In genomic region chr2:80421990-80422389, GRCm38 (mm10) we compare ENCODE assay signal across 21 mouse cellular contexts. TPM values are rescaled to one million over a fixed set of nuclear protein-coding genes. Genes with fewer than 3 reads are reported as not detected.
DNase-seq lines count a peak whose midpoint lies in the region; ATAC-seq and TF ChIP-seq lines count a peak whose summit lies in the region.
"Had no signal": no experiment of that assay in that cellular context is flagged by ENCODE, and none has a peak within 500 bp of the region (broad histone marks: within the 10 kb centered on the region; RNA-seq: fewer than 3 reads in every experiment).

No protein-coding gene starts in this region.

- TF ChIP-seq EP300 in MEL (IDR thresholded peaks at IDR 0.05; ENCODE audit: low read depth in 1 of 2, low read length in 2 of 2): no peak

- TF ChIP-seq POLR2A in MEL (IDR thresholded peaks at IDR 0.05; ENCODE audit: control insufficient read depth in 1 of 2, insufficient read depth in 1 of 2, low read depth in 1 of 2, low read length in 2 of 2, poor library complexity in 1 of 2): no peak

- H3K27ac ChIP-seq in heart, embryonic 10.5 days: no peak overlapping the region
- no peak overlapping the region for H3K27ac ChIP-seq in MEL (ENCODE audit: control insufficient read depth, low read depth, low read length)
- H3K27ac ChIP-seq: embryonic facial prominence, embryonic 10.5 days; embryonic facial prominence, embryonic 12.5 days; forebrain, embryonic 13.5 days; forebrain, embryonic 15.5 days had no signal

- no peaks in the 10 kb centered on the region for H3K9me3 ChIP-seq in heart, embryonic 10.5 days
- H3K9me3 ChIP-seq in MEL (replicated peaks; ENCODE audit: insufficient read depth, low read length): no peaks in the 10 kb centered on the region
- H3K9me3 ChIP-seq: embryonic facial prominence, embryonic 10.5 days; embryonic facial prominence, embryonic 12.5 days; forebrain, embryonic 13.5 days; forebrain, embryonic 15.5 days had no signal

- no peaks in the 10 kb centered on the region; the same call in 1 of the 2 replicates for H3K4me1 ChIP-seq in heart, embryonic 10.5 days
- no peaks in the 10 kb centered on the region; a peak in 1 of 4 replicates for H3K4me1 ChIP-seq in MEL (ENCODE audit: control insufficient read depth in 1 of 2, insufficient read depth in 2 of 2, low read length in 2 of 2)
- H3K4me1 ChIP-seq: embryonic facial prominence, embryonic 10.5 days; embryonic facial prominence, embryonic 12.5 days; forebrain, embryonic 13.5 days; forebrain, embryonic 15.5 days had no signal

- 64% methylated on average over 1 of the region's 1 CpGs for WGBS in heart, embryonic 10.5 days

- ATAC-seq in megakaryocyte progenitor cell, adult 5-6 weeks (replicated peaks; ENCODE audit: poor library complexity): peak; percentile 44
- ATAC-seq: forebrain, embryonic 13.5 days; forebrain, embryonic 15.5 days; forebrain, postnatal 0 days had no signal

- TF ChIP-seq CTCF in MEL (IDR thresholded peaks at IDR 0.05 in 2 of 3, conservative IDR thresholded peaks at IDR 0.05 in 1 of 3; ENCODE audit: control insufficient read depth in 1 of 3, insufficient read depth in 1 of 3, low read depth in 2 of 3, low read length in 3 of 3, poor library complexity in 1 of 3, severe bottlenecking in 1 of 3): no peak

- peak; percentile 25 for DNase-seq in heart, adult 11 months
- no peak for DNase-seq in heart, embryonic 10.5 days (ENCODE audit: low spot score)
- DNase-seq in 416B (ENCODE audit: low read depth) (peak; percentile 64), MEL (ENCODE audit: low read depth, low spot score) (peak; percentile 8)
- no peak for DNase-seq in lung, postnatal 14 days
- no peak for DNase-seq in kidney, adult 11 months
- DNase-seq: adrenal gland, adult 2 months; adrenal gland, postnatal 10 days; adrenal gland, postnatal 25 days; cerebellum, adult 11 months; cerebellum, adult 18-20 months; cerebellum, adult 8-10 months; cerebellum, adult 9-11 months; cerebellum, postnatal 14 days; cerebellum, postnatal 36 days; forebrain, postnatal 0 days had no signal

- H3K36me3 ChIP-seq in heart, embryonic 10.5 days: no peaks in the 10 kb centered on the region
- no peaks in the 10 kb centered on the region for H3K36me3 ChIP-seq in MEL (ENCODE audit: control insufficient read depth in 1 of 2, insufficient read depth in 2 of 2, low read length in 2 of 2)
- H3K36me3 ChIP-seq: embryonic facial prominence, embryonic 12.5 days; forebrain, embryonic 15.5 days had no signal

- H3K9ac ChIP-seq in MEL (ENCODE audit: control insufficient read depth, low read depth, low read length, poor library complexity, severe bottlenecking): no peak overlapping the region
- H3K9ac ChIP-seq: embryonic facial prominence, embryonic 12.5 days; forebrain, embryonic 13.5 days; forebrain, embryonic 15.5 days; forebrain, postnatal 0 days had no signal

- H3K4me3 ChIP-seq in heart, embryonic 10.5 days: no peak overlapping the region
- H3K4me3 ChIP-seq in MEL (ENCODE audit: control insufficient read depth in 1 of 2, insufficient read depth in 1 of 2, low read depth in 2 of 2, low read length in 2 of 2): no peak overlapping the region
- H3K4me3 ChIP-seq: embryonic facial prominence, embryonic 10.5 days; embryonic facial prominence, embryonic 12.5 days; forebrain, embryonic 13.5 days; forebrain, embryonic 15.5 days had no signal

- no peaks in the 10 kb centered on the region for H3K79me2 ChIP-seq in MEL (ENCODE audit: control insufficient read depth, insufficient read depth, low read length, poor library complexity)

- TF ChIP-seq RAD21 in MEL (IDR thresholded peaks at IDR 0.05; ENCODE audit: low read depth, low read length): no peak

- no peaks in the 10 kb centered on the region for H3K27me3 ChIP-seq in heart, embryonic 10.5 days (ENCODE audit: insufficient read depth, poor library complexity, severe bottlenecking)
- H3K27me3 ChIP-seq in MEL (ENCODE audit: control insufficient read depth in 1 of 2, insufficient read depth in 2 of 2, low read length in 2 of 2): no peaks in the 10 kb centered on the region
- H3K27me3 ChIP-seq: embryonic facial prominence, embryonic 12.5 days; forebrain, embryonic 13.5 days; forebrain, embryonic 15.5 days had no signal

TF ChIP-seq in MEL, 35 proteins besides CTCF, POLR2A, EP300 and RAD21:
- no peak for TF ChIP-seq TCF12 (IDR thresholded peaks at IDR 0.05; ENCODE audit: low read depth, low read length)
- TF ChIP-seq POLR2AphosphoS2 (IDR thresholded peaks at IDR 0.05; ENCODE audit: low read length): no peak

RNA-seq across cellular contexts. Expression of gene Frzb, which starts 25.4 kb away (rescaled TPM):
- 8.1 and 8.9 TPM in 2 replicates for polyA plus RNA-seq in heart, embryonic 10.5 days (2016; fragmentation: Nextera tagmentation; extraction: Ambion mirVana)
- not detected in 2 replicates for total RNA-seq in MEL (2012; rRNA removed)
- polyA plus RNA-seq in MEL (2012; ENCODE audit: insufficient read depth in 1 of 2, insufficient read length in 2 of 2, low read depth in 1 of 2, low replicate concordance in 2 of 2, missing spikeins in 1 of 2): not detected
- total RNA-seq in megakaryocyte progenitor cell, adult 5-6 weeks (2015): not detected in 2 replicates
- total RNA-seq in megakaryocyte progenitor cell, adult 5-6 weeks (2017): not detected in 2 replicates

Comparison
In these comparisons a context has a peak if more than half of its experiments do, and no peak if none do; other contexts are left out.
1. DNase-seq: peak in heart, adult 11 months (single experiment), 416B (single experiment) and MEL (single experiment); none in heart, embryonic 10.5 days (single experiment), lung, postnatal 14 days (single experiment) and kidney, adult 11 months (single experiment).